Mouse (Mus musculus) fibroblast of lung, adult 2 months (primary cell): ENCODE measurements around the gene Cpa4.

Experiments used
- DNase-seq: peaks from one replicate; pipeline ENCODE4 v3.0.0-alpha.2; 2011; ENCODE audit warnings: low read depth

The Cpa4 gene

DNA sequence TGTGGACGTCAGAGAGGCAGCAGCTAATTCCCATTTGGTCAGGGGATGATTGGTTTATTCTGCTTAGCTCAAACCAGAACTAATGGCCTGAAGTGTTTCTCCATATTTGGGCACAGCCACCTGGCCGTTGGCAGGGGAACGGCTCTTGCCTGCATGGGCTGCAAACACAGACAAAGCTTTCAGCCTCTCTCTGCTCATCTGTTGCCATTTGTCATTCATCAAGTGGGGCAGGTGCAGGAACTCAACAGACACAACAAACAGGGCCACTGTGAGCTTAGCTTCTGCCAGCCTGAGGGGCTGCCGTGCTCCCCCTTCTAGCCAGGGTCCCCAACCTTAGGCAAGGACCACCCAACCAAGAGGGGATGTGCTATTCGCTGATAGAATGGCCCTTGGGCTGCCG, 60.0 kb downstream of the Cpa4 start:
- no peak for DNase-seq

DNA sequence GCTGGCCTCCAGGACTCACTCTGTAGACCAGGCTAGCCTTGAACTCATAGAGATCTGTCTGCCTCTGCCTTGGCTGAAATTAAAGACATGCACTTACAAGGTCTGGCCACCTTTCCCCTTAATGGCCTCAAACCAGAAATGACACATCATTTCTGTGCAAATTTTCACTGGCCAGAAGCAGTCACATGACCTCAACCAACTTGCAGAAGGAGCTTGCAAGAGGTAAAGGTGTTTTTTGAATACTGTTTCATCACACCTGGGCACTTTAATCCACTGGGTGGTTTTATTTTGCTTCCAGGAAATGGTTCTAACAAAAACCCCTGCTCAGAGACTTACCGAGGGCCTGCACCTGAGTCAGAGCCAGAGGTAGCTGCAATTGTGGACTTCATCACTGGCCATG, 61.8 kb downstream of the Cpa4 start:
- no peak for DNase-seq

DNA sequence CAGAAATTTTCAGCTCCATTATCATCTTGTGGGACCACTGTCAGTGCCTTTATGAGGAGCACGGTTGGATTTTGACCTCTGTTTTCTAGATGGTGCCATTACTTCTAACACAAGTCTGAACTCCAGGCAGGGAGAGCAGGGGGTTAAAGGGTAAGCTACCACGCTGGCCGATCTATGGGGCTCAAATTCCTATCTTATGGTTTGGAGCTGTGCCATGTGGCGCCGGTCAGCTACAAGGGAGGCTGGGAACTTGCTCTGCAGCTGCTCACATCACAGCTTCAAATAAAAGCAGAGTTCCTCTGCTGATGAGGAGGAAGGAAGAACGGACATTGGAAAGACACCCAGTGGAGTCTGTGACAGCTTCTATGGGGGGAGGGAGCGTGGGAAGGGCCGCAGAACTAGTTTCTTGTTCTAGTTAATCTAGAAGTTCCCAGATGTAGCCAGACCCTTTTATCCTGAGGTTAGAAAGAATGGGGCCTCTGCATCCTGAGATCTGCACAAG, 67.2 kb downstream of the Cpa4 start:
- DNase-seq, result no peak

DNA sequence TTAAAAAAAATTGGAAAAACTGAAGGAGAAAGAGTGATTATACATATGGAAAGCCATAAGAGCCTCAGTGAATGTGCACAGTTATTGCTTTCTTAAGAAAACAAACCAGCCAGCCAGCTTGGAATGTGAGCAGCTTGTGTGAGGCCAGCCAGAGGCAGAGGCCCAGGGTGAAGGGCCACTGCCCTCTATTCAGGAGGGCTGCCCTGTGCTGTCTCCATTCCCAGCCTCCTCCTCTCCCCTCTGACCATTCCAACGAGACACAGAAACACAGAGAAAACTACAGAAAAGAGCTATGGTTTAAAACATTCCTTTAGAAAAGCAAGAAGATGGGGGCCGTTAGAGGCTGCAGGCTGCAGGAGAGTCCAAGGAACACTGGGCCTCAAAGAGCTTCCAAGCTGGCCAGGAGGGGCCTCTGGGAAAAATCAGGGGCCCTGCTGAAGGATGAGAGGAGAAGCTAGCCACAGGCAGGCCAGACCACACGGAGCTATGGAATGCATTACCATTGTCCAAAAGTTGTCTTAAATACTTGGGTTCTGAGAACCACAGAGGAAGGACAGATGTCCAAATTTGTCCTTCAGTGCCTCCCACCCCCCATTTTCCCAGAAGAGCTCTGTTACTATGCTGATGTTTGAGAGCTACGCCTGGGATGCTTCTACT, 68.1 kb downstream of the Cpa4 start:
- DNase-seq, result peak; percentile 38

DNA sequence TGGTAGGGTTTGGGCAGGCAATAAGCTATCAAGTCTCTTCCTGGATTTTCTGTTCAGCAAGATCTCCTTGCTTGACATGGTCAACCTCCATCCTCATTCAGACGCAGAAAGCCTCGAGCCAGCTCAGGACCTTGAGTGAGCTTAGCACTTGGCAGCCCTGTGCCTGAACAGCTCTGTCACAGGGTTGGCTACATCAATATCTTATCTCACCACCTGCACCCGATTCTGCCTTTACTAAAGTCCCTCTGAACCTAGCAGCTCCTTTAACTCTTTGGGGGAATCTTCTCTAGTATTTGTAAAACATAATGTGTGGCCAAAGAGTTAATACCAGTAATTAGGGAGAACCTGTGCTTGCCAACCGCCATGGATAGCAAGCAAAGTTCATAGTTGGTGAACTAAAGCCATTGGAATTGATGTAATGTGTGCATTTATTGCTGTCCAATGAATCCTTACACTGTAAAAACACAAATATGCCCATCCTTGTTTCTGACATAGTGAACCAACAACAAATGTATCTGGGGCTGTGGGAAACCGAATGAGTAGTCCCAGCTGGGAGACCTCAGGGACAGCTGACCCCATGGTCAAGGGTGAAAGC, 70.6 kb downstream of the Cpa4 start, which contains the start of gene Cpa1:
Gene Cpa1 (plus strand): TSS at position 545 of the 595 bp plus-strand sequence.
- no peak for DNase-seq
